Mouse (Mus musculus): Measurements from ENCODE around the gene Fras1.
A peak's percentile ranks its signal among the peaks of the same experiment; 100 is the strongest.

The Fras1 gene

GRCm38 (mm10) chr5:96702706-96703625 is 329.2 kb downstream of the Fras1 start:
- no peak for DNase-seq

GRCm38 (mm10) chr5:96708515-96708914 is 334.8 kb downstream of the Fras1 start:
- no peak for DNase-seq

GRCm38 (mm10) chr5:96712089-96712684 is 338.4 kb downstream of the Fras1 start:
- peak; percentile 33 for DNase-seq

GRCm38 (mm10) chr5:96712799-96713198 is 339.0 kb downstream of the Fras1 start:
- no peak for DNase-seq

GRCm38 (mm10) chr5:96716273-96717034 is 342.7 kb downstream of the Fras1 start:
- DNase-seq: no peak

GRCm38 (mm10) chr5:96717690-96718089 is 343.9 kb downstream of the Fras1 start:
- no peak for DNase-seq

GRCm38 (mm10) chr5:96718601-96719000 is 344.8 kb downstream of the Fras1 start:
- DNase-seq: no peak

- no peak for DNase-seq
Measured at GRCm38 (mm10) chr5:96719221-96719620, 345.5 kb downstream of the Fras1 start.

- no peak for DNase-seq
Measured at GRCm38 (mm10) chr5:96722690-96723089, 348.9 kb downstream of the Fras1 start.

- DNase-seq: peak; percentile 84
Measured at GRCm38 (mm10) chr5:96739138-96739878, 365.6 kb downstream of the Fras1 start.

- DNase-seq: no peak
Measured at GRCm38 (mm10) chr5:96747195-96747984, 373.6 kb downstream of the Fras1 start.

GRCm38 (mm10) chr5:96757615-96758014 is 383.9 kb downstream of the Fras1 start:
- no peak for DNase-seq

- DNase-seq: no peak
Measured at GRCm38 (mm10) chr5:96762021-96762420, 388.3 kb downstream of the Fras1 start.

GRCm38 (mm10) chr5:96768846-96769471 is 395.2 kb downstream of the Fras1 start:
- peak; percentile 70 for DNase-seq

- DNase-seq: no peak
Measured at GRCm38 (mm10) chr5:96783506-96784288, 409.9 kb downstream of the Fras1 start.

- no peak for DNase-seq
Measured at GRCm38 (mm10) chr5:96785096-96785495, 411.3 kb downstream of the Fras1 start.

- DNase-seq: peak; percentile 50
Measured at GRCm38 (mm10) chr5:96792422-96792821, 418.7 kb downstream of the Fras1 start.

GRCm38 (mm10) chr5:96792936-96793718 is 419.4 kb downstream of the Fras1 start, which contains the start of gene Anxa3:
Gene Anxa3 (plus strand): TSS chr5:96793339.
- DNase-seq: peak; percentile 61

- peak; percentile 16 for DNase-seq
Measured at GRCm38 (mm10) chr5:96793953-96794635, 420.3 kb downstream of the Fras1 start.
